Mouse (Mus musculus) ES-E14 (cell line): Measurements from ENCODE around the gene Sdk2.

Experiments
- CHD2 ChIP-seq: IDR thresholded peaks from 2 replicates; pipeline ENCODE4 v1.6.1; 2014; ENCODE audit warnings: mild to moderate bottlenecking, low read depth, low read length, inconsistent platforms
- HCFC1 ChIP-seq: IDR thresholded peaks from 2 replicates; pipeline ENCODE4 v1.6.1; 2012; ENCODE audit warnings: low read length, inconsistent platforms, borderline replicate concordance; ENCODE audit not compliant: insufficient read depth
- ZC3H11A ChIP-seq: IDR thresholded peaks from 2 replicates; pipeline ENCODE4 v1.6.1; 2012; ENCODE audit warnings: low read depth, mild to moderate bottlenecking, inconsistent platforms, low read length, borderline replicate concordance
- ZNF384 ChIP-seq: IDR thresholded peaks from 2 replicates; pipeline ENCODE4 v1.6.1; 2012; ENCODE audit warnings: low read depth, low read length, inconsistent platforms

- TF ChIP-seq HCFC1 (no peak), CHD2 (no peak), ZNF384 (no peak), ZC3H11A (no peak)
Observed at GRCm38 (mm10) chr11:113971609-113972516, 95.0 kb downstream of the Sdk2 start.
